Mouse (Mus musculus): ENCODE data around the gene Dhcr7.

GRCm38 (mm10) chr7:143848768-143849482, 26.0 kb downstream of the Dhcr7 start:
- TF ChIP-seq GATA1 (IDR thresholded peaks at IDR 0.05; ENCODE audit: low read length) = no peak
- no peak for TF ChIP-seq TAL1 (IDR thresholded peaks at IDR 0.05; ENCODE audit: low read length)
